Mouse (Mus musculus): ENCODE data around the gene Glcci1.
A peak's percentile ranks its signal among the peaks of the same experiment; 100 is the strongest.
"Not testable (repeated sequence)": the region's sequence is repeated elsewhere in the genome, so short reads cannot be mapped to it uniquely, and the experiment has no call there.

The Glcci1 gene

GRCm38 (mm10) chr6:8495827-8496222 lies 13.6 kb upstream of the Glcci1 start:
- no peak for DNase-seq

DNA sequence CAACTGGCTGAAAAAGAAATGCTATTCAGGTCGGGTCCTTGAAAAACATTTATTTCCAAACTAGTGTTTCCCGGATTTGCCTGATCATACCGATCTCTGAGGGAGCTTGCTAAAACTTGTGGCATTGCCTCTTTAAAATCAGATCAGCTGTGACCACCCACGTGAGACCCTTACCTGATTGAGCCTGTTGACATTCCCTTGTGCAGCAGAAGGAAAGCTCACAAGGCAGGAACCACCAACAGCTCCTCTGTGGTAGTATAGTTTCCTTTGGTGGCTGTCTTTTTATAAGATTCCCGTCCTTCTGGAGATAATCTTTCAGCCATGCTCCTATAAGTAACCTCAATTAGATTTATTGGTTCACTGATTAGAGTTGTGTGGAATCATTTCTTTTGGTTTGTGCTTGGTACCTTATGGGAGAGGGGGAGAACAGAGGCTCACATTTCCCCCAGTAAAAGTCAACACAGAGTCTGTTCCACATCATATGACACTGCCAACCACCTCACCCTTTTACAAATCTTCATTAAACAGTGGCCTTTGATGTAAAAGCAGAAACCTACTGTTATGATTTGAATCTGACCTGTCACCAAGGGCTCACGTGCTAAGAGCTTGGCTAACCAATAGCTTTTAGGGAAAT lies 12.0 kb upstream of the Glcci1 start:
- DNase-seq: no peak

DNA sequence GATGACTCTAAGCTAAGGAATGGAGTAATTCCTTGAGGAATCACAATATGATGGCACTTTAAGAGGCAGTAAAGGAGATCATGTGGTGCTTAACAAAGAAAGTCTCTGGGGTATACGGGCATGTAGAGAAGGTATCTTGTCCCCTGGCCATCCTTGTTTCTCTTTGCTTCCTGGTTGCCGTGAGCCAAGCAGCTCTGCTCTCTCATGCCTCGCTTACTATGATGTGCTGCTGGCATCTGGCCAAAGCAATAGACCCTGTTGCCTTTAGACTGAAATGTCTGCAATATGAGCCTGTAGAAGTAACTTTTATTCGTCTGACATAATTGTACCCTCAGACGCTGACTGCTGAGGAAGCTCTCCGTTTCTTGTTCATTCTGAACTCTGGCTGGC lies 11.5 kb upstream of the Glcci1 start:
- DNase-seq: no peak

DNA sequence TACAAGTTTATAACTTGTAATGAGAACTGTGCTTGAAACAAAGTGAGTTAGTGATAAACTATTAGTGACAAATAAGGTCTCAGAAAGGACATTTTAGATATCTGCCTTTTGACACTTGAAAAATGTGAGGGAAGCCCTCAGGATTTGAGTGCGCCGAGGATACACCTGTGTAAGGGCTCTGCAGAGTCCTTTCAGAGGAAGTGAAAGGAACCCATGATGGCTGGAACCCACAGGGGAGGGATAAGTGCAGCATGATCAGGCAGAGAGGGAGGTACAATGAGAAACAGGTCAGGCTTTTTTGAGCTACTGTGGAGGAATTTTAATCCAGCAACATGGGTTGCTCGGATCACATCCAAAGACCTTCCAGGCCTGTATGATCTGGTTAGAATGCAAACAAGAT lies 10.4 kb upstream of the Glcci1 start:
- DNase-seq: no peak

GRCm38 (mm10) chr6:8503953-8504352 lies 5.4 kb upstream of the Glcci1 start:
- DNase-seq: no peak

GRCm38 (mm10) chr6:8504521-8505228 lies 4.7 kb upstream of the Glcci1 start:
- DNase-seq: no peak

- DNase-seq: no peak
Measured at GRCm38 (mm10) chr6:8506631-8507030, 2.8 kb upstream of the Glcci1 start.

DNA sequence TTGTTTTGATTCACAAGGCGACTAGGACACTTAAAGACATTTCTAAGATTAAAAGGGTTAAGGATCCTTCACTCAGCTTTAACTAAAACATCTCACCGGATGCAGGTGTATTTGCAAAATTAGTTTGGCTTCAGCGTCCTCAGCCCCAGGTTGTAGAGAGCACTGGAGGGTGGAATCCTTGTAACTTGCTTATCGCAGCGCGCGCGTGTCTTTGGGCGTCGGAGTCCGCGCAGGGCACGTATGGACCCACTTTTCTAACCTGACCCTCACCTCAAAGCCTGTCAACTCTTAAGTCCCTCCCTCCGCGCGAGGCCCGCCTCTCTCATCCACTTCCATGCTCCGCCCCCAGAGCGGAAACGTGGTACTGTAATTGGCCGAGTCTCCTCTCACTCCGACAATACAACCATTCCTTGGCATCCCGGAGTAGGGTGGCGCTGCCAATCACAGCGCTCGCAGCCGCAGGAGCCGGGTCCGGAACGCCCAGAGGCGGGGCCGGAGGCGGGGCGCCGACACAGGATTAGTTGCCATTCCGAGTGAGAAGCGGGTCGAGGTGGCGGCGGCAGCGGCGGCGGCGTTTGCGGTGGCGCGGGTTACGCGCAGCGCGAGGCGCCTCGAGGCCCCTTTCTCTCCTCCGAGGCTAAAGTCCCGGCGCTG lies 390 bp upstream of the Glcci1 start:
- DNase-seq: peak; percentile 99

DNA sequence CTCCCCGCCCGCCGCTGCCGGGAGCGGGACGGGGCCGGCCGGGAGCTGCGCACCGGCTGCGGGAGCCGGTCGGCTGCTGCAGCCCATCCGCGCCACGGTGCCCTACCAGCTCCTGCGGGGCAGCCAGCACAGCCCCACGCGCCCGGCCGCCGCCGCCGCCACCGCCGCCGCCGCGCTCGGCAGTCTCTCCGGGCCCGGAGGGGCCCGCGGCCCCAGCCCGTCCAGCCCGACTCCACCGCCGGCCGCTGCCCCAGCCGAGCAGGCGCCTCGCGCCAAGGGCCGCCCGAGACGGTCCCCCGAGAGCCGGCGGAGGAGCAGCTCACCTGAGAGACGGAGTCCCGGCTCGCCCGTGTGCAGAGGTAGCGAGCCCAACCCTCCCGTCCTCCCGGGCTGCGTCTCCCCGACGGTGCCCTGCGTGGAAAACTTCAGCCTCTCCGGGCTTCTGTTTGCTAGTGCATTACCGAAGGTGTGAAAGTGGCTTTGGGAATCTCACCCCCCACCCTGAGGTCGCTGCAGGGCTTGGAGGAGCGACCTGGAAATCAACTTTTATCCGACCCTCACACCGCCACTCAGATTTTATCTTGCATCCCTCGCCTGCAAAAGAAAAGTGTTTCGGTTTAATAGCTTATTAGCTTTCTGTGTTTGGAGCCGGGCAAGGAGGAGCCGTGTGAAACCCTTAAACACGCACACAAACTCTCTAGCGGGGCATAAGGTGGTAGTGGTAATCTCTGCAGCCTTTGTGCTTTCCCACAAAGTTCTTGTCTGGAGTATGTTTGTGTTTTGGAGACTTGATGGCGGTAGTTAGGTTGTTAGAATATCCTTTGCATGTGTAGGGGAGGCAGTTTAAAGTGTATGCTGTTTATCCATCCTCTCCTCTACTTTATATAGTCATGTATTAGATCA lies 812 bp downstream of the Glcci1 start:
- peak; percentile 52 for DNase-seq

GRCm38 (mm10) chr6:8510864-8511428 lies 1.5 kb downstream of the Glcci1 start:
- no peak for DNase-seq

DNA sequence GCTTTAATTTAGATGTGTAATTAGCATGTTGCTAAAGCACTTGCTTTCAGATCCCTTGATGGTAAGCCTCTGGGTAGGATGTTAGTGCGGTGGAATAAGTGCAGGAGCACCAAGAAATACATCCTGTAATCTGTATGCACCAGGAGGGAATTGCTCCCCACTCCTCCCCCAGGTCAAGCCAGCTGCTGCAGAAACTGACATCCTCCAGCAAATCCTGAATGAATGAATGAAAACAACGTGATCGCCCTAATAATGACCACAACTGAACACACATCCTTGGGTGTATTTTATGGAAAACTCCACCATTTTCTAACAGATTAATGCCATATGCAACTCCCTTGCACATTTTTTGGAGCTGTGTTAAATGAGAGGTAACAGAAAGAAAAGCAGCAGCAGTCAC lies 2.0 kb downstream of the Glcci1 start:
- DNase-seq: no peak

DNA sequence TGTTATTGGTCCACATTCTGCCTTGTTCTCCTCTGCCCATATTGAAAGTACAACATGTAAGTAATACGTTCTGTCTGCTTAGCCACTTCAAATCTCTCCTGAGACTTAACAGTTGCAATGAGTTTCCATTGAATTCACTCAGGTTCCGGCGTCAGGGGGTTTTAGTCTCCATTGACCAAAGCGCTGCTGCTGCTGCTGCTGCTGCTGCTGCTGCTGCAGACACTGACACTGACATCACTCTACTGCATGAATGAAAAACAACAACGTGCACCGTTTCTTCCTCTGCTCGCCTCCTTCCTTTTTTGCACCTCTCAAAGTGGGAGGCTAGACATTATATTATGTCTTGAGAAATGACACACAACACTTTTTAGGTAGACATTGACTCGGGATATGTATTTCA lies 3.0 kb downstream of the Glcci1 start:
- DNase-seq: no peak

DNA sequence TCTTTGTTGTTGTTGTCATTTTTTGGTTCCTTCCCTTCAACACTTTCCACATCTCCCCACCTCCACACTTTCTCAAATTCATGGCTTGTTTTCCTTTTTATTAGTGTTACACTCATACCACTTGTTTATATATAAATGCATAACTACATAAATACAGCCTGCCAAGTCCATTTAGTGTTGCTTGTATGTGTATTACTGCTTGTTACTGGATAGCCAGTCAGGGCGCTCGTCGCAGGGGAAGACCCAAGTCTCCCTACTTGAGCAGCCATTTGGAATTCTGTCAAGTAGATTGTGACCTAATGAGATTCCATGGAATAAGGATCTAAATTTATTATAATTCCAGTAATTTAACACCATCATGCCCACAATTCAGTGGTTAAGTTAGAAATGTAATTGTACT lies 10.3 kb downstream of the Glcci1 start:
- DNase-seq: no peak

DNA sequence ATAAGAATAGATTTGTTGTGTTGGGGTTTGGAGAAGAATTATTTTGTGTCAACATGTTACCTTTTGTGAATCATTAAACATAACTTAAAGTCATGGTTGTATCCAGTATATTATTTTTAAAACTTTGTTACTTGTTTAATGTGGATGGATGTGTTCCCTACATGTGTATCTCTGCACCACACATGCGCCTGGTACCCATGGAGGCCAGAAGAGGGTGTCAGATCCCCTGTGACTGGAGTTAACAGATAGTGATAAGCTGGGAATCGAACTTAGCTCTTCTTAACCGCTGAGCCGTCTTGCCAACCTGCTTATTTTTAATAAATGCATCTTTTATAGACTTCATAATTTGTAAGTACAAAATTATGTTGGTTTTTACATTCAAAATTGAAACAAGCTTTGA lies 11.8 kb downstream of the Glcci1 start:
- no peak for DNase-seq

DNA sequence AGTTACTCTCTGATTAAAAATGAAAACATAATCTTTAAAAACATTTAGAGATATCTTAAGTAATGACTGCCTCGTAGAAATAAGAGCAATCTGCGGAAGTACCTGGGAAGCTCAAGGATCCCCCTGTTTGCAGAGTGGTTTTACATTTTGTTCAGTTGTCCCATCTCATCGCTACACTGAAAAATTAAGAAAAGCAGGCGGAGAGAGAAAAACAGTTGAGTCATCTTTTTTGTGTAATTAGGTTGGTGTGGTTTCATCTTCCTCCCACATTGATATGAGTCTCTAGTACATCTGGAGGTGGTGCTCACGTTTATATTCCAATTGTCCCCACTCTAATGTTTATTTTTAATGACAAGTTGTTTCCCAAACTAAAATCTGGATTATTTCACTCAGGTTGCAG lies 15.3 kb downstream of the Glcci1 start:
- no peak for DNase-seq

DNA sequence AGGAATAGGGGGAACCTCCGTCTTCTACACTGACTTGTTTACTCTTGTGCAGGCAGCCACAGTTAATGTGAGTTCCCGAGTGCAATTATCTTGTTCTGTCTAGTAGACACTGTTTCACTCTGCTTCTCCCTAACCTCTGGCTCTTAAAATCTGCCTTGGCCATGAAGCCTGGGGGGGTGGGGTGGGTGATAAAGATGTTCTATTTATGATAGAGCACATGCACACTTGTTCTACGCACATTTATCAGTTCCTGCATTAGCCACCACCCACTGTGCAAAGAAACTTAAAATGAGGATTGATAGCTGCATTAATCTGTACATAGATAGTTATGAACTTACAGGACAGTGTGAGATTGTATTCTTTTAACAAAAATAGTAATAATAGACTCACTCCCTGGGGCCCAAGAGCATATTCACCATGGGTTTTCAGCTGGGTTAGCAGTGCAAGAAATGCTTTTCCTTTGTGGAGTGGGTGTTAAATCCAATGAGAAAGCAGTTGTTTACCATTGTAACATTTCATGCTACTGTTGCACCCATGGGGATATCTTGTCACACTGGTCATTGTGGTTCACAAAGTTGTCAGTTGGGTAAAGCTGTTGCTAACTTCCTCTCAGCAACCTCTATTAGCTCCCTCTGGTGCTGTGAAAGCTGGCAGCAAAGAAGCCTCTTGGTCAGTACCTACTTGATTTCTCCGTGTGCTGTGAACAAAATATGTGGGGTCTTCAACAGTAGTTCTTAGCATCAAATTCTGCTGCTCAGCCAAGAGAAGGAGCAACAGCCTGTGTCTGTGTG lies 21.9 kb downstream of the Glcci1 start:
- DNase-seq: no peak

DNA sequence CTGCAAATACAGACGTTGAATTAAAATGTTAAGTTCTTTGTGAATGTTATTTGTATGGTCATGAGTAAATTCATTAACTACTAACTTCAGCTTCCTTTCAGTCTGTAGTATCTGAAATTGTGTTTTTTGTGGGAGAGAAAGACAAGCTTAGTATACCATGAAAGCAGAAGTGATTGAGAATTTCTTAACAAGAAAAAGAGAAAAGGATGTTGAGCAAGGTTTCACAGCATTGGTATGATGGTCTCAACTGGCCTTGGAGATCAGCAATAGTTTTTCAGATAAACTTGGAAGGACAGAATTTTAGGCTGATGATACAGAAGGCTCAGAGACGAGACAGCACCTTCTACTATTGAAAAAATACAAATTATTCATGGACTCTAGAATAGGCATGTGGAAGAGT lies 27.5 kb downstream of the Glcci1 start:
- DNase-seq: no peak

DNA sequence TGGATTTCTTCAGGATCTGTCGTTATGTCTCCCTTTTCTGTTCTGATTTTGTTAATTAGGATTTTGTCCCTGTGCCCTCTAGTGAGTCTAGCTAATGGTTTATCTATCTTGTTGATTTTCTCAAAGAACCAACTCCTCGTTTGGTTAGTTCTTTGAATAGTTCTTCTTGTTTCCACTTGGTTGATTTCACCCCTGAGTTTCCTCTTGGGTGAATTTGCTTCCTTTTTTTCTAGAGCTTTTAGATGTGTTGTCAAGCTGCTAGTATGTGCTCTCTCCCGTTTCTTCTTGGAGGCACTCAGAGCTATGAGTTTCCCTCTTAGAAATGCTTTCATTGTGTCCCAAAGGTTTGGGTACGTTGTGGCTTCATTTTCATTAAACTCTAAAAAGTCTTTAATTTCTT lies 32.1 kb downstream of the Glcci1 start:
- DNase-seq: not testable (repeated sequence)

DNA sequence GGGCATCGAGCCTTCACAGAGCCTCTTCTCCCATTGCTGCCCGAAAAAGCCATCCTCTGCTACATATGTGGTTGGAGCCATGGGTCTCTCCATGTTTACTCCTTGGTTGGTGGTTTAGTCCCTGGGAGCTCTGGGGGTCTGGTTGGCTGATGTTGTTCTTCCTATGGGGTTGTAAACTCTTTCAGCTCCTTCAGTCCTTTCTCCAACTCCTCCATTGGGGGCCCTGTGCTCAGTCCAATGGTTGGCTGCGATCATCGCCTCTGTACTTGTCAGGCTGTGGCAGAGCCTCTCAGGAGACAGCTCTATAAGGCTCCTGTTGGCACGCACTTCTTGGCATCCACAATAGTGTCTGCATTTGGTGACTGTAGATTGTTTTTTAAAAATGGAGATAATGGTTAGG lies 35.4 kb downstream of the Glcci1 start:
- no peak for DNase-seq

DNA sequence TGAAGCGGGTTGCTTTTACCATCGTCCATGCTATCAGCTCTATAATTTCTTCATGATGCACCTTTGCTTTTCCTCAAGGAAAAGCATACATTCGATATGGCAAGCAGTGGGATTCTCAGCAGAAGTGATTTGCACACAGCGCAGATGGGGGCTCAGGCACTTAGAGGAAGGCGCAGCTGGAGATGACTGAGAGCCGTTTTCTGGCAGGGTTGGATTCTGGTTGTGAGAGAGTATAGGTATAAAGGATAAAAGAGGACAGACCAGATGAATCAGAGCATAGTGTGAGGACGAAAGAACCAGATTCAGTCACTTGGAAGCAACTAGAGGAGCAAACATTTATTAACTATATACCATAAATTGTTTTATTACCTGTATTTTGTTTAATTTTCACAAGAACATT lies 36.4 kb downstream of the Glcci1 start:
- DNase-seq: no peak

DNA sequence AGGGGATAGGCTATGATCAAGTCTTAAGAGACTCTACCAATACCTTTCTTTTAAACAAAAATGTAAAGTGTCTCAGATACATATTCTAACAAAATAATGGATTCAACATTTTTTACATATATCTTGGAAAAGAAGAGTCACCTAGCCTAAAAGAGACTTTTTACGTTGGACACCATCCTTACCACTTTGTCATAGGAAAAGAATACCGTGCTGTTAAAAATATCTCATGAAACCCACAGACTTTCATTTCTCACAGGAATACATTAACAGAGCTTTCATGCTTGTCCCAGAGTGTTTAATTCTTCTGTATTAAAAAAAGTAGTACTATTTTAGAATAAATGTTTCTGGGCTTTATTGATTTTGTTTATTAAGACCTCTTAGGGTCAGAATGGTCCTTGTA lies 41.8 kb downstream of the Glcci1 start:
- DNase-seq: no peak

Measured in cerebellum, adult 11 months (tissue).